Mouse (Mus musculus): ENCODE measurements at regions not wholly inside any gene's neighbourhood (a gene's known extent, or its start where the extent isn't known, plus 50 kb on each side); places are given as distances from the start of the nearest gene placed in this dataset.

DNA sequence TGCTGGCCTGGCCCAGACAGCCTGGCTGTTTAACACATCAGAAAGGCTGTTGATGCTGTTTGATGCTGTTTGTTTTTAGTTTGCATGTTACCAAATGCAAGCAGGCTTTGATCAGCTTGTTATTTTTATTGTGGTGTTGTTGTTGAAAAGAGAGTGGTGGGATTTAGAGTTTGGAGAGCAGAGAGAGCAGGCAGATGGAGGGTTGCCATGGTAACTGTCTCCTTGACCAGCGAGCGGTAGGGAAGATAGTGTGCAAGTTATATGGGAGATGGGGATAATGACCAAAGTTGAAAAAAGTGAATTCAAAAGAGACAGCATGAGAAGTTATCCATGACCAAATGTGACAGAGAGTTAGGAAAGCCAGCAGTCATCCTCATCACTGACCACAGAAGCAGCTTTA lies 83.3 kb downstream of the Cmc2 start:
- no peak for DNase-seq

DNA sequence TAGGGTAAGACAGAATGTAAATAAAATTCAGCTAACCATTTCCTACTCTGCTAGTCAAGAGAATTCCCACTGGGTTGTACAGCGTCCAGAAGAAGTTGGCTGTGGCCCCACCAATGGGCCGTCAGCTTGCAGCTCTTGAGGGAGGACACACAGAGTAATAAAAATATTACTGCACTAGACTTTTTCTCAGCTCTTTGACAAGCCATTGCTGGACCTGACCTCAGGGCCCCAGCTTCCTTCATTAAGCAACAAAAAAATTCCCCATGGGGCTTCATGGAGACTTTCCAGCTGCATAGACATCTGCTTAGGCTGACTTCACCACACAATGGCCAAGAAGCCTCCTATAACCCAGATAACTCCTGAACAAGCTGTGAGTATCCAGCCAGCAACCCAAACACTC lies 89.1 kb downstream of the Cmc2 start:
- no peak for DNase-seq

DNA sequence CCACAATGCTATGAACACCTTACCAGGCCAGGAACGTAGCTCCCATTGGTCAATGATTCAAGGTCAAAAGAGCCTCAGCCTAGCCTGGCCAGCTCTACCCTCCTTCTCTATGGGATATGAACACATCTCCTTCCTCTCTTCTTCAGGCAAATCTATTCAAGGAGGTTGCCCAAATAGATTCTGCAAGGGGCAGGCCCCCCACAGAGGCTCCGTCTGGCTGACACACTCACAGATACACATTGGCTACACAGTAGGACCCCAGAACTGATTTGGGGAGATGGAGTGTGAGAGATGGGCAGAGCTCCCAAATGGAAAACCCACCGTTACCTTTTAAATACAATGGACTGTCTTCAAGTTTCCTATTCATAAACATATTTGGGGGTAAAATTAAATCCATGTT lies 91.6 kb downstream of the Cmc2 start:
- no peak for DNase-seq

DNA sequence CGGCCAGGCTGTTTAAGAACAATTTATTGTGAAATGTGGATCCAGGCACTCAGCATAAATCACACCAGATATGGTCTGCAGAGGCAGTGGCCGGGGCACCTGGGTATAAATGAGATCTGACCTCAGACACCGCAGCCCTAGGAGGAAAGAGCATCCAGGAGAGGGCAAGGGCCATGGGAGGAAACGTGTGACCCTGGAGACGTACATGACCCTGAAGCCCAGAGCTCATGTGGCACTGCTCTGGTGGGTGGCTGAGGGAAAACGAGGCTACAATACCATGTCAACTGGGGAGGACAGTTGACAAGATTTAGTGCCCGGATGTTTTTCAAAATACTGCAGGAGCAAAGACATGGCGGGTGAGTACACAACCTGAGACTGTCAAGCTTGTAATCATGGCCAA lies 93.0 kb downstream of the Cmc2 start:
- no peak for DNase-seq

DNA sequence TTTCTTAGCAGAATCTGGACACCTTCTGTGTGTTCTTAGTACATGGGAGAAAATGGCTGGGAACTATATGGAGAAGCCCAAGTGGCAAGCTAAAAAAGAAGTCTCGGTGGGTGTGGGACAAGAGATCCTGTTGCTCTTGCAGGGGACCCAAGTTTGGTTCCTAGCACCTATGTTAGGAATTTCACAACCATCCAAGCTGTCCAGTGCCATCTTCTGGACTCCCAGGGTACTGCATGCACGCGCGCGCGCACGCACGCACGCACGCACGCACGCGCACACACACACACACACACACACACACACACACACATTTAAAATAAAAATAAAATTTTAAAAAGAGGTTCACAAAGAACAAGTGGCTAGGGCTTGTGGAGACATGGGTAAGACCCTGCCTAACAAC lies 94.1 kb downstream of the Cmc2 start:
- no peak for DNase-seq

DNA sequence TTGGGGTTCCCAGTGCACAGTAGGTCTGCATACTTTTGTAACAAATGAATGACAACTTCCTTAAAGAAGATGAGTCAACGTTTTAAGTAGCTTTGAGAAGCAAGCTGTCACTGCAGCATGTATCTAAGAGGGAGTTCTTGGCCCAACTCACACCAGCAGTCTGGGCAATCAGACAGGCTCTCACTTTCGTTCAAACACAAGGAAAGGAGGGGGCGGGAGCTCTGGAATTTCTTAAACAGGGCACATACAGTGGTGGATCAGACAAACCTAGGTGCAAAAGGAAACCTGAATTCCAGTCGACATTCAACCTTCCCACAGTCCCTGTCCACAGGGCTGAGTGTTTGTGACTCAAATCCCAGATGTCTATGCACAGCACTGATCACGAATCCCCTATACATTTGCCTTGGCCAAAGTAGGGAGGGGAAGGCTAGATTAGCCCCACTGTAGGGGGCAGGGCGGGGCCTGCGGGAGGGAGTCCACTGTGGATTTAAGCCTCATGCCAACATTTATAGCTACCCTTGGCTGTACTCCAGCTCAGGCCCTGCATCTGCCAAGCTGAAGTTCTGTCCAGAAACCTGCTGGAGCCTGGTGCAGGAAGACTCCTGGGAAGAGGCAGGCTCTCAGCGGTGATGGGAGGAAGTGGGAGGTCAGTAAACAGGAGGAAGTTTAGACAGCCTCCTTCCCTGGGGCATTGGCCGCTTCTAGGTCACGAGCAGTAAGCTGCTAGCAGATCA lies 81.5 kb upstream of the Cdyl2 start:
- peak; percentile 71 for DNase-seq

DNA sequence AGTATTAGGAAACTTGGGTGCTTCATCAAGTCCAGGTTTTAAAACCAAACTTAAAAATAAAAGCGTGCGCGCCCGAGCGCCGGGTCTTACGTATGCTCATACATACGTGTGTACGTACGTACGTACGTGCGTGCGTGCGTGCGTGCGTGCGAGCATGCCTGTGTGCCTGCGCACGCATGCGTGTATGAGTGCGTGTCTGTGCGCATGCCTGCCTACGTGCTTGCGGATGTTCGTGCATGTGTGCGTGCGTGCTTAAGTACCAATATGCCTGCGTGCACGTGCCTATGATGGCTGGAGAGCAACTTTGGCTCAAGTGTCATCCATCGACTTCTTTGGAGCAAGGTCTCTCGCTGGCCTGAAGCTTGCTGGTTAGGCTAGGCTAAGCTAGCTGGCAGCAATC lies 68.5 kb upstream of the Cdyl2 start:
- DNase-seq: no peak

DNA sequence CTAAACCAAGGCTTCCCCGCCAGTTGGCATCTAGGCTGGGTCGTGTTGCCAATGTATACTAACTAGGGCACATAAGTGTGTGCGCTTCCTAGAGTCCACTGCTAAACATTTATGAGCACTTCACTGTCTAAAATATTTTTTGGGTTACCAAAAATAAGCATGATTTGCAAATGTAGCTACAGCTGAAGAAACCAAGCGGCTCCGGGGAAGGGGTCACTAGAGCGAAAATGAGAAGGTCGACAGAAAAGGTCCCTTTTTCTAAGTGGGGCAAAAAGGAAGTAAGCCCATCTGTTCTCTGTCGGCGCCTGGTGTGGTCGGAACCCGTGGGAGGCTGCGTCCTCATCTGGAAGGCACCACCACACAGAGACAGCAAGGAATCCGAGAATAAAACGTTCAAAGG lies 67.8 kb upstream of the Cdyl2 start:
- no peak for DNase-seq

DNA sequence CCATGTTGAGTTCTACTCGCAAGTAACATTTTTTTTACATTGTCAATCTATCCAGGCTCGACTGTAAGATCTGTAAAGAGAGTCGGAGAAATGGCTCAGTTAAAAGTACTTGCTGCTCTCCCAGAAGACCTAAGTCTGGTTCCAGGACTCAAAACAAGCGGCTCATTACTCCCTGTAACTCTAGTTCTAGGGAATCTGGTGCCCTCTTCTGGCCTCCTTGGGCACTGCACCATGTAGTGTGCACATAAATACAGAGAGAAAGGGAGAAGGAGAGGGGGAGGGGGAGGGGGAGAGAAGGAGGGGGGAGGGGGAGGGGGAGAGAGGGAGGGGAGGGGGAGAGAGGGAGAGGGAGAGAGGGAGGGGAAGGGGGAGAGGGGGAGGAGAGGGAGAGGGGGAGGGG lies 66.2 kb upstream of the Cdyl2 start:
- DNase-seq: no peak

DNA sequence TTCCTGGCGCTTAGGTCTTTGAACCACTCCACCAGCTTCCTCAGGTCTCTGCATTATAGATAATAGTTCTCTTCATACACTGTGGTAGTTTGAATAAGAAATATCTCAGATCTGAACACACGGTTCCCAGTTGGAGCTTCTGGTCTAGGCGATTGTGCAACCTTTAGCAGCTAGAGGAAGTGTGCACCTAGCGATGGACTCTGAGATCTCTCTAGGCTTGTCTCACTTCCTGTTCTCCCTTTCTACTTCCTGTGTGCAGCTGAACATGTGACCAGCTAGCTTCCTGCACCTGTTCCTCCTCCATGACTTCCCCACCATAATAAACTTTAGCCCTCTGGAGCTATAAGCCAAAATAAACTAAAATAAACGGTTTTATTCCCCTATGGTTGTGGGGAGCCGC lies 62.9 kb upstream of the Cdyl2 start:
- no peak for DNase-seq

DNA sequence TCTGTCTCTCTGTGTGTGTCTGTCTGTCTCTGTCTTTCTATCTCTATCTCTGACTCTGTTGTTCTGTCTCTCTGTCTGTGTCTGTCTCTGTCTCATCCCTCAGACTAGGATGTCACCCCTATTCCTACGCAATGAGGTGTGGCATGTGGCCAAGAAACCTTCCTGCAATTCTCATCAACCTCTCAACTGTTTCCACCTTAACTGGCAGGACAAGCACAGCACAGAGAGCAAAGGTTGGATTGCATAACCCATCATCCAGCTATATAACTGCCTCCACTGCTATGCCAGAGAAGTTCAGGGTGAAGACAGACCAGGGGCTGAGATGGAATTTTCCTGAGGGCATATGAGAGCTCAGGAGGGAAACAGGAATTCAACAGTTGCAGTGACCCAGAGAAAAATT lies 60.3 kb upstream of the Cdyl2 start:
- no peak for DNase-seq

DNA sequence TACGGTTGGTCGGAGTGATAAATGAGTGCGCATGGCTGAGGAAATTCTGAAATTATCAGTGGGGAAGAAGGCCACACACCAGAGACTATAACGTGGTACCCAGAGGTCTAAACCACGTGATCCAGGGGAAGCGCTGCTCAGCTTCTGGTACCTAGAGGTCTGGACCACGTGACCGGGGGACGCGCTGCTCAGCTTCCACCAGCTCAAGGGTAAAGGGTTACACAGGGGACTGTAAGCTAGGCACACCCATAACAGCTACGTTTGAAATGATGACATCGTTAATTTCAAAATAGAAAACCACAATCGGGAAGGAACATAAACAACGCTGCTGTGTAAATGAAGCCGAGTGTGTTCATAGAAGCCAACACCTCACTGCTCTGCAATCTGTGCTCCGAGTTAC lies 57.5 kb upstream of the Cdyl2 start:
- no peak for DNase-seq

Data from cerebellum, adult 8-10 months (tissue).